Mouse (Mus musculus) skeletal muscle tissue, adult 2 months (tissue): Measurements from ENCODE around the gene Tgm7.
"Not testable (repeated sequence)": the region's sequence is repeated elsewhere in the genome, so short reads cannot be mapped to it uniquely, and the experiment has no call there.

Experiments used
- DNase-seq: peaks from one replicate; pipeline ENCODE4 v3.0.0-alpha.2; 2012; ENCODE audit warnings: low read depth, low spot score

Tgm7 gene

GRCm38 (mm10) chr2:121109695-121110094, at the start of gene Tgm7:
Gene Tgm7 (minus strand): TSS chr2:121109795.
- no peak for DNase-seq

- no peak for DNase-seq
Observed at GRCm38 (mm10) chr2:121153100-121153499, 43.5 kb upstream of the Tgm7 start.

GRCm38 (mm10) chr2:121149679-121150078, 40.1 kb upstream of the Tgm7 start:
- DNase-seq: no peak

- no peak for DNase-seq
Observed at GRCm38 (mm10) chr2:121142415-121142814, 32.8 kb upstream of the Tgm7 start.

GRCm38 (mm10) chr2:121141216-121142035, 31.8 kb upstream of the Tgm7 start:
- no peak for DNase-seq

- peak; percentile 92 for DNase-seq
Observed at GRCm38 (mm10) chr2:121140018-121140882, 30.7 kb upstream of the Tgm7 start, which contains the start of the genes Adal and Lcmt2. Gene Adal (plus strand): TSS chr2:121140428. Gene Lcmt2 (minus strand): TSS chr2:121140653.

- DNase-seq: peak; percentile 40
Observed at GRCm38 (mm10) chr2:121139266-121140017, 29.8 kb upstream of the Tgm7 start.

- no peak for DNase-seq
Observed at GRCm38 (mm10) chr2:121137371-121137770, 27.8 kb upstream of the Tgm7 start.

GRCm38 (mm10) chr2:121132822-121133221, 23.2 kb upstream of the Tgm7 start:
- no peak for DNase-seq

- DNase-seq: no peak
Observed at GRCm38 (mm10) chr2:121128865-121129620, 19.4 kb upstream of the Tgm7 start.

GRCm38 (mm10) chr2:121127536-121127935, 17.9 kb upstream of the Tgm7 start:
- DNase-seq: no peak

- not testable (repeated sequence) for DNase-seq
Observed at GRCm38 (mm10) chr2:121126302-121126701, 16.7 kb upstream of the Tgm7 start.

GRCm38 (mm10) chr2:121119260-121119659, 9.7 kb upstream of the Tgm7 start:
- no peak for DNase-seq

- DNase-seq: no peak
Observed at GRCm38 (mm10) chr2:121115418-121115817, 5.8 kb upstream of the Tgm7 start.

GRCm38 (mm10) chr2:121105940-121106339, 3.7 kb downstream of the Tgm7 start:
- no peak for DNase-seq

GRCm38 (mm10) chr2:121102051-121102450, 7.5 kb downstream of the Tgm7 start:
- peak; percentile 29 for DNase-seq

- no peak for DNase-seq
Observed at GRCm38 (mm10) chr2:121089751-121090150, 19.8 kb downstream of the Tgm7 start.

- no peak for DNase-seq
Observed at GRCm38 (mm10) chr2:121088507-121088906, 21.1 kb downstream of the Tgm7 start.

- no peak for DNase-seq
Observed at GRCm38 (mm10) chr2:121085480-121086185, 24.0 kb downstream of the Tgm7 start, which contains the start of gene Tgm5. Gene Tgm5 (minus strand): TSS chr2:121085841.

GRCm38 (mm10) chr2:121082626-121083025, 27.0 kb downstream of the Tgm7 start:
- DNase-seq: no peak
